Mouse (Mus musculus): Measurements from ENCODE around the gene Elk4.

The Elk4 gene

DNA sequence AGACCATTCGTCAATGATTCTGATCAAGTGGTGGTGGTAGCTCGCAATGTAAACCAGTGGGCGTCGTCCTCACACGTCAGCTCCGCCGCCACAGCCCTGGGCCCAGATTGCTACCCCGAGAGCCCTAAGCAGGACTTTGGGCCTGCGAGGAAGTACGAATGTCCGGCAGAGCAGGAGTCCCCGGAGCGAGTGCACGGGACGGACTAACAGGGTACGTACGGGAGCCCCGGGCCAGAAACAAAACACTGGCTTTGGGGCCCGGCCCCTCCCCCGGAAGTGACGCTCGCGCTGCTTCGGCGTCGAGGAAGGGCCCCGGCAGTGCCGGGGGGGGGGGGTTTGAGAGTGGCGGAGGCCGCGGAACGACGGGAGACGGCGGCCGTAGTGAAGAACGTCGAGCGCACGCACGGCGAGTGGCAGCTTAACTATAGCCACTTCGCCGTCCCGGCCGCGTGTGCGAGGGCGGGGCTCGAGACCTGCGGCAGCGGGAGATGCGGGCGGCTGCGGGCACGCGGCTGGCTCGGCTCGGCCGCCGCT is at the start of gene Elk4:
Elk4 (plus strand) TSS at position 326 of the 534 bp plus-strand sequence.
- DNase-seq (ENCODE audit: low read depth, low spot score), result peak; percentile 82

DNA sequence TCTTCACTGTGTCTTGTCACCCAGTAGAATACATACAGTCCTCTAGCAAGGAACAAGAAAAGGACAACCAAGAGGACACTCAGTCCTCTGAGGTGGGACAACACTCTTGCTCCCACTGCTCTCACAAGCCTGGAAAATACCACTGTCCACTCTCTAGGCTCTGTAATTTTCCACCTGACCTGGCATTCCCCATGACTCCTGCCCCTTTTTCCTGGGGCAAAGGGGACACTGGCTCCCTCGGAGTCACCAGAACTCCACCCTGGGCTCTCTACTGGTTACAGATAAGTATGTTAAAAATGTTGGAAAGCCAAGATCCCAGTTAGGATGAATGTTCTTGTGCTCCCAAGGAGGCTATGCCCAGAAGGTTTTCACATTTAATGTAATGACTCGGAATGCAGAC is 46.4 kb upstream of the Elk4 start:
- no peak for DNase-seq (ENCODE audit: low read depth, low spot score)

DNA sequence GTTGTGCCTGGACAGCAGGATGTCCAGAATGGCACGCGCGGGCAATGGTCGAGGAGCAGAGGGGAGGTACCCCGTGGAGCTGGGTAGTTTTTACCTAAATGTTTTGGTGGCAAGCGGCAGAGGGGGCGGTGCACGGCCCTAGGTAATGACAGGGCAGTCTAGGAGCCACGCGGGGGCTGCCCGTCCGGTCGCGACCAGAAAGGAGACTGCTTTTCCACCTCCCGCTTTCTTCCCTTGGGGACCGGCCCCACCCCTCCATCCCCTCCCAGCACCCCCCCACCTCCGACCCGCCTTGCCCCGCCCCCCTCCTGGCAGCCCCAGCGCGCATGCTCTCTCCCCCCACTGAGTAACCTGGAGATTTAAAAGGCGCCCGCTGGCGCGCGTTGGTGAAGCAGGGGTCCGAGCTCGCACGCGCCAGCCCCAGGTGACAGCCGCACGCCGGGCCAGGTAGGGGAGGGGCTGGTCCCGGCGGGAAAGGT is 44.8 kb upstream of the Elk4 start, which contains the start of gene Slc45a3:
Slc45a3 (plus strand) TSS at position 362 of the 479 bp plus-strand sequence.
- DNase-seq (ENCODE audit: low read depth, low spot score), result no peak

DNA sequence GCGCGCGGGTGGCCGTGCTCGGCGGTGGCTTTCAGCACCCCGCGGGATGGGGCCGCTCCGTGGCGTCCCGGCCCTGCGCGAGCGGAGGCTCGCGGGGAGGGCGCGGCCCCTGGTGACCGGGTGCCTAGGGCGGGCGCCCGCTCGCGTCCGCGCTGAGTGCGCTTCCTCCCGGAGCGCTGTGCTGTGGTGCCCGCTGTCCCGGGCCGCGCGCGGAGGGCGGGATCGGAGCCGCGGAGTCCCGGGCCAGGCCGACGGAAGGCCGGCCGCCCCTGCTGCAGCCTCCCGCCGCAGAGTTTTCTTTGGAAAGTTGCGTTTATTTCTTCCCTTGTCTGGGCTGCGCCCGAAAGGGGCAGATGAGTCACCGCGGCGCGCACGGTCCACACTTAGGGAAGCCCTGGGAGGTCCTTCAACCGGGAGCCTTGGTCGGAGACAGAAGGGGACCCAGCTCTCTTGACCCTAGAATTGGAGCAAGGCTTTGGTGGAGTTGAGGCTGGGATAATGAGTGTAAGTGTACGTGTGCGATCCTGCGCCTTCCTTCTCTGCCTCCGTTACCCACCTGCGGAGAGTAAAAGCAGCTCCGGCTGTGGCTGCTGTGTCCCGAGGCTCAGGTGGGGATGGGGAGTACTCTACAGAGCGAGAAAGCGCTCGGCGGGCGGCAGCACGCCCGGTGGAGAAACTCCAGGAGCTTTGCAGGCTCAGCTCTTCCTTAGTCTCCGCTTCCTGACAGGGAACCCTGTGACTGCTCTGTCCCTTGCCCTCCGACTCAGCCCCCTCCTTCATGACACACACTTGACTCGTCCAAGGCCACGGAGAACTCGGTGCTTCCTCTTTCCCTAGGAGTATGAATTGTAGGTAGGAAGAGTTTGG is 44.1 kb upstream of the Elk4 start:
- DNase-seq (ENCODE audit: low read depth, low spot score), result no peak

DNA sequence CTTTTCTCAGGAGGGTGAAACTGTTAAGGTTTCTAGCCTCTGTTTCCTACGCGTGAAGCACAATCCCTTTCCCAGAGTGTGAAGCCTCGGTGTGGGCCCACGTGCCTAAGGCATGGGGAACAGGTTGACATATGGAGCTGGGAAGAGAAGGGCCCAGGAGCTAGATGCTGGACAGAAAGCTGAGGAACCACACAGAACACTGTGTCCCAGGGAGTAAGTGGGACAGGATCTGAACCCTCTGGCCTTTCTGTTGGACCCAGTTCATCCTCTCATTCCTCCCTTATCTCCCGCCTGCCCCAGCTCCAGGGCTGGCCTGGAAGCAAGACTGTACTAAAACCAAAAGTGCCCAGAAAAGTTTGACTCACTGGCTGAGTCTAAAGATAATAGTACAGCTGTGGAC is 43.3 kb upstream of the Elk4 start:
- no peak for DNase-seq (ENCODE audit: low read depth, low spot score)

DNA sequence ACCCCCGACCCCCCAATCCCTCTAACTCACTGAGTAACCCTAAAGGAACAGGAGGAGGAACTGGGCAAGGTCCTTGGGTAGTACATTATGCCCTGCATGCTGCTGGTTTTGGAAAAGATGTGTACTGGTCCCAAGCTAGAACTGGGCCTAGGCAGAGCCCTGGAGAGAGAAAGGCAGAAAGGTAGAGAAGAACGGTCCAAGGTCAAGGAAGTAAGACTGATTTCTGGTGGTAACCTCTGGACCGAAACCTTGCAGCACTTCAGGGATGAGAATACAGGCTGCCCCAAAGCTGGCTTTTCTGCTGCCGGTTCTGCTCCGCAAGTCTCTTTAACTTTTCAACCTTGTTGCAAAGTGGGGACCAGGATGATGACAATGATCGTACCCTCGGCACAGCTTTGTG is 42.8 kb upstream of the Elk4 start:
- no peak for DNase-seq (ENCODE audit: low read depth, low spot score)

DNA sequence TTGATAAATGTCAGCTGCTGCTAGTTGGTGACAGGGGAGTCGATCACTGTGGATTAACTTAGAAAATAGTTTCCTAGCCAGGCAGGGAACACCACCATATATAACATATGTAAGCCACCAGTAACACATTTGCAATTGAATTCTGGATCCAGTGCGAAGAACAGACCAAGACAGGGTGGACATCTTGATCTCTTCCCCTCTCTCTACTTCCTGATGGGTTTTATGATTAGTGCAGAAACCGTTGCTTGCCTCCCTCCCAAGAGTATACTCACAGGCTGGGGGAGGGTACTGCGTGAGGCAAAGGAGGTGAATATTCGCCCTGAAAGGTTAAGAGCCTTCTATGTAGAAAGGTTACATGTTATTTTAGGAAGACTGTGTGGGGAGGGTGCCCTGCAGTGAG is 41.6 kb upstream of the Elk4 start:
- DNase-seq (ENCODE audit: low read depth, low spot score), result no peak

DNA sequence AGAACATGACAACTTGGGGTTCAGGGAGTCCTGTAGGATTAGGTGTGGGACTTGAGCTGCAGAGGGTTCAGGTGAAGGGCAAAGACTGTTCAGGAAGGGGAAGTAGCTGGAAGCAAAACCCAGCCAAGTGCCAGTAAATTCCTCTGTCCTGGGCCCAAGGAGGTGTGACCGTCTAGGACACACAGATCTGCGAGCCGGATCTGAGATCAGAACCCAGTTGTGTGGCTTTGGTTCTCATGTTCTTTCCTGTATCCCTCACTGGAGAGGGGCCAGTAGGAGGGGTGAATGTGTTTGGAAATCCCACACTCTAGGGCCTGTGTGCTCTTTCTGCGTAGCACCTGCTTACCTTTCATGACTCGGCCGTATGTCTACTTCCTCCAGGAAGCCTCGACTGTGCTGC is 40.1 kb upstream of the Elk4 start:
- DNase-seq (ENCODE audit: low read depth, low spot score), result no peak

DNA sequence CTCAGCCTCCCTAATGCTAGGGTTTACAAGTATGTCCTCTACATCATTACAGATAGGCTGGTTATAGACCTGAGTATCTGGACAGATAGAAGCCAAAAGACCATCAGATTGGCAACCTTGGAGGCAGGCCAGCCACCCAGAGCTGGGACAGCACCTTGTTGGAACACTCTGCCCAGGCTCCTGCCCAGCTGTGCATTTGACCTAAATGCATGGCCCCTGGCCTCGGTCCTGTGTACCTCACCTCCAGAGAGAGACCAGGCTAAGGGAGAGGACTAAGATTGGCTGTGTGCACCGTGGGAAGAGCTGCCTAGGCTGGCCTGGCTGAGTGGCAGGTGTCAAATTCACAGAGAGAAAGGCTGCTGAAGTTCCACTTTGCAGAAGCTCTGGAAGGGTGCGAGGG is 38.9 kb upstream of the Elk4 start:
- no peak for DNase-seq (ENCODE audit: low read depth, low spot score)

- DNase-seq (ENCODE audit: low read depth, low spot score), result no peak
Observed at GRCm38 (mm10) chr1:131968983-131969382, 38.4 kb upstream of the Elk4 start.

DNA sequence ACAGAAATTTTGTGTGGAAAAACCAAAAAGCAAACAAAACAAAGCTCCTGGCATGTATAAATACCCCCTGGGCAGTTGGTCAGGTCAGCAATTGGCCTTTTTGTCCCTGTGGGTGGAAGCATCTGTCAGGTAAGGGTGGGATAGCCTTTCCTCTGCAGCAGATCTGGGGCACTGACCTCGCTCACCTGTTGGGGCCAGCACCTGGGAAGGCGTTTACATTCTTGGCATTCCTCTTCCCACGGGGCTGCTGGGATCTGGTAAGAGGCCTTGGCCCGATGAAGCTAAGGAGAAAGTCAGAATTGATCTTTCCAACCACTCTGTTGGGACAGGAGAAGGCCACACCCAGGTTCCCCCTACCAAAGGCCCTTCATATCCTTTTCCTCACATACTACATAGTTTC is 37.6 kb upstream of the Elk4 start:
- DNase-seq (ENCODE audit: low read depth, low spot score), result no peak

DNA sequence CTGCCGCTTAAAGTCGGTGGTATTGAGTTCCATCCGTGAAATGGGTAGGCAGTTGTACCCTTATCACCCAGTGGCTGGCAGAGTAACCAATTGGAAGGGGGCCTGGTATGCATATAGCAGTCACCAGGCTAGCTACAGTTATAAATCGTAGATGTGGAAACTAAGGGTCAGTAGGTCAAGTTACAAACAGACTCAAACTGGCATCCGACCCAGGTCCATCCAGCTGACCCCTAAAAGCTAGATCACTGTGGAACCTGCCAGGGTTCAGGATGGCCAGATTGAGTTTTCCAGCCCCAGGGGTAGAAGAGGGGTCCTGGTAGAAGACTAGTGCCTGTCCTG is 37.1 kb upstream of the Elk4 start:
- DNase-seq (ENCODE audit: low read depth, low spot score), result no peak

GRCm38 (mm10) chr1:131970661-131971520 is 36.5 kb upstream of the Elk4 start:
- no peak for DNase-seq (ENCODE audit: low read depth, low spot score)

GRCm38 (mm10) chr1:131971771-131972497 is 35.5 kb upstream of the Elk4 start:
- no peak for DNase-seq (ENCODE audit: low read depth, low spot score)

DNA sequence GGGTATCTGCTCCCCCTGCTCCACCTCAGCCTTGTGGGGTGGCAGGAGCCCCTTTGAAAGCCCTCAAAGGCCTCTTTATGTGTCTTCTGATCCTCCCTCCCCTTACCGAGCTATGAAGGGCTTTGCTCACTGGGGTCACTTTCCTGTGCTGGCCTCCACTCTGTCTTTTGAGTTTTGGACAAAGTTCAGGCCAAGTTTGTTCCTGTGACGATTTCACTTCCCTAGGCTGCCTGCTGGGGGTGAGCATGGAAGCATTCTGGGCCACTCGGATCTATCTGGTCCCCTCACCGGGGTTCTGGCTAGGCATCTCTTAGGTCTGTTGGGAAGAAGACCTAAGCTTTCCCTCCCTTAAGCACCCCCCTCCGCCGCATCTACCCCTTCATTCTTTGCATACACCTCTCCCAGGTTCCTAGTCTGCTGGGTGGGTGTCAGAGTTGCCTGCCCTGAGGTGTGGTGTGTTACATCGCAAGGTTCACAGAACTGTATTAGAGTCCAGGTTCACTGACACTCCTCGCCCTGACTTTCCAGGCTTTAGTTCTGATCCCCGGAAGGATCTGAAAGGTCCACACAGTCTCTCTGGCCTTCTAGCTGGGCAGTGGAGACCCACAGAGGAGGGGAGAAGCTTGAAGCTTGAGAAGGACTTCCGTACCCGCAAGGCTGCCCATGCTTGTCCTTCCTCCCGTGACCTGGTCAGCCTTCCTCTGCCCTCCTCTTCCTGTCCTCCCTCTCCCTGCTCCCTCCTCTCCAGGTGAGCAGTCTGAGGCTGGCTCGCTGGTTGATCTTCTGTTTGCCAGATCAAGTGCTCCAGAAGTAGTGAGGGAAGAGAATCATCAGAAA is 34.7 kb upstream of the Elk4 start:
- no peak for DNase-seq (ENCODE audit: low read depth, low spot score)

- no peak for DNase-seq (ENCODE audit: low read depth, low spot score)
Observed at GRCm38 (mm10) chr1:131973991-131974390, 33.4 kb upstream of the Elk4 start.

DNA sequence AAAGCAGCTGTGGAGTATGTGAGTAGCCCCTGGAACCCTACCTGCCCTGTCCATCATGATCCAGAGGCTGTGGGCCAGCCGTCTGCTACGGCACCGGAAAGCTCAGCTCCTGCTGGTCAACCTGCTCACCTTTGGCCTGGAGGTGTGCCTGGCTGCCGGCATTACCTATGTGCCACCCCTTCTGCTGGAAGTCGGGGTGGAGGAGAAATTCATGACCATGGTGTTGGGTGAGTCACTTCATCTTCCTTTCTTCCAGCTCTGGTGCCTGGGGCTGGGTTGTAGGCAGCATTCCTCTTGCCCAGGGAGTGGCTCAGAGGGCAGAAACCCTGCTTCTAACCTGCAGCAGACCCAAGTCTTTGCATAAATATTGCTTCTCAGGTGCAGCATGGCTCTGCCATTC is 30.5 kb upstream of the Elk4 start:
- DNase-seq (ENCODE audit: low read depth, low spot score), result no peak

DNA sequence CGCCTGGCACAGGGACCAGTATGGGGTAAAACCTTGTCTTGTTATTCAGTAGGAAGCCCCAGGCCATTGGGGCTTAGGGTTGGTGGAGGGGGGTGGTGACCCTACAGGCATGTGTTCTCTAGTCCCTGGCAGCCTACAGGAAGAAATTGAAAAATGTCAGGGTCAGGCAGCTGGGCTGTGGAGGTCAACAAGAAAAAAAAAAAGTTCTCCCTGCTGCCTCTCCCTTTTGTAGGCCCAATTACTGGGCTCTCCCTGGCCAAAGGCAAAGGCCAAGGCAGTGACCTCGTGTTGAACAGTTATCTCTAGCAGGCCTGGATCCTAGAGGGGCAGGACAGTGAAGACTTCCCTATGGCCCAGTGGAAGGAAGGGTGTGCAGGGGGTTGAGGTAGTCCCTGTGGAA is 26.9 kb upstream of the Elk4 start:
- DNase-seq (ENCODE audit: low read depth, low spot score), result no peak

- DNase-seq (ENCODE audit: low read depth, low spot score), result no peak
Observed at GRCm38 (mm10) chr1:131981378-131982013, 25.9 kb upstream of the Elk4 start.

- DNase-seq (ENCODE audit: low read depth, low spot score), result peak; percentile 17
Observed at GRCm38 (mm10) chr1:131982907-131983306, 24.5 kb upstream of the Elk4 start.
